Mouse (Mus musculus) layer of hippocampus, adult 9-11 months (tissue): ENCODE data around the gene Faap100.
"Not testable (repeated sequence)": the region's sequence is repeated elsewhere in the genome, so short reads cannot be mapped to it uniquely, and the experiment has no call there.

Source experiments
- DNase-seq: peaks from one replicate; pipeline ENCODE4 v3.0.0; 2022

Gene Faap100

GRCm38 (mm10) chr11:120378611-120379540 lies at the start of gene Faap100:
Gene Faap100 (minus strand): TSS chr11:120378764.
- DNase-seq: peak; percentile 90

DNA sequence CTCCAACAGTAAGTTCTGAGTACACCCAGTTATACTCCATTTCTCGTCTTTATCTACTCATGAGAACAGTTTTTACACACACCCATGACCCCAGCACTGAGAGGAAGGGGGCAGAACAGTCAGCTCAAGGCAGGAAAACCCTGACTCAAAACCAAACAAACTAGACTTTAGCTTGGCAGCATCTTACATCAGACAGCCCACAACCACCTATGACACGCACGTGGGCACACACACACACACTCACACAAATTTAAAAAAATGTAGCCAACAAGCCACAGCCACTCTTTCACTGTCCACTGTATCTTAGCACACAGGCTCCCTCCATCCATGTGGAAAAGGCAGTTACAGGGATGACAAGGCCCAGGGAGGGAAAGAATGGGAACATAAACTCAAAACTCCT lies 48.2 kb upstream of the Faap100 start:
- DNase-seq: no peak

DNA sequence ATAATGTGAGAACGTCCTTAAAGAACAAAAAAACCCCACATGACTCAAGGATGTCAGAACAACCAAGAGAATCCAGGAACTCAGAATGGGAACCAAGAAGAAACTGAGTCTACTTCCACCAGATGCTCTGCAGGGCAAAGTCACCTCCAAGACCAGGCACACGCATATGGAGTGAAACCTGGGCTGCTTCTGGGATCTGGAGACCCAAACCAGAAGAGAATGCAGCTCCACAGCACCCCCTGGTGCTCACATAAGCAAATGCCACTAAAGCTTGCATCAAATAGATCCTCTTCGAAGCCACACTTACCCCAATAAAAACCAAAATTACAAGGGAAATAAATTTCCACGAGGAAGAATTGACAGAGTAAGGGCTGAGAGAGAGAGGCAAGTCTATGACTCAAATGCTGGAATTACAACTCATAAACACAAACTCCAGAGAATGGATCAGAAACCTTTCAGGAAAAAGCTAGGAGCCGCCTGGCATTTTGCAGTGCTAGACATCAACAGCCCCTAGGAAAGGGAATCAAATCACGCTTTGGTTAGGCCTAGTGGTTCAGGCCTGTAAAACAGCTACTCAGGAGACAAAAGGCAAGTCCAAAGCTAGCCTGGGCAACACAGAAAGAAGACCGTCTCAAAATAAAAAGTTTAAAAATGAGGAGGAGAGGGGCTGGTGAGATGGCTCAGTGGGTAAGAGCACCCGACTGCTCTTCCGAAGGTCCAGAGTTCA lies 45.2 kb upstream of the Faap100 start:
- DNase-seq: peak; percentile 41

- DNase-seq: no peak
These were observed 44.3 kb upstream of the Faap100 start for GRCm38 (mm10) chr11:120422651-120423568.

DNA sequence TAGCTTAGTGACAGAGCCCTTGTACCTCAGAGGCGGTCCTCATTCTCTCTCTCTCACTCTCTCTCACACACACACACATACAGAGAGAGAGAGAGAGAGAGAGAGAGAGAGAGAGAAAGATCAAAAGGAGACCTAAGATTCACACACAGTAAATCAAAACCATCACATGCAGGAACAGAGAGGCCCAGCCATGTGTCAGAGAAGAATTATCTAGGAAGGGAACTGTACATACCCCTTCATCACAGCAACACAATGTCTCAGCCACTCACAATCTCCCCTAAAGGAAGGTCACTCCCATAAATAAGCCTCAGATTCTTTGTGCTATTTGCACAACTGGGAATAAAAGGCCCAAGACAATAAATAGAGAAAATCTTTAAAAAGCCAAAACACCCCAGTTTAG lies 40.0 kb upstream of the Faap100 start:
- no peak for DNase-seq

DNA sequence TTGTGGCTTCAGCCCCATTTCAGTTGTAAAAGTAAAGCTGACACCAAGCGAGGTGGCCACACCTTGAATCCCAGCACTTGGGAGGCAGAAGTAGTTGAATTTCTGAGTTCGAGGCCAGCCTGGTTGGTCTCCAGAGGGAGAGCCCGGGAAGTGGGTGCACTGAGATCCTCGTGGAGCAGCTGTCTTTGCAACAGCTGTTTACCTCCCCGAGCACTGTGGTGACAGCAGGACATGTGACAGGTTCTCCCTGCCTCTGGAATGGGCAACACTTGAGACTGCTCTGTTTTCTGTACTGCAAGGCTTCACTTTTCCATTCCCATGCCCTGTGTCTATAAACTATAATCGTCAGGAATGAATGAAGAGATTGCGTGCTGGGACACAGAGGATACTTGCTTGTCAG lies 39.3 kb upstream of the Faap100 start:
- DNase-seq: no peak

DNA sequence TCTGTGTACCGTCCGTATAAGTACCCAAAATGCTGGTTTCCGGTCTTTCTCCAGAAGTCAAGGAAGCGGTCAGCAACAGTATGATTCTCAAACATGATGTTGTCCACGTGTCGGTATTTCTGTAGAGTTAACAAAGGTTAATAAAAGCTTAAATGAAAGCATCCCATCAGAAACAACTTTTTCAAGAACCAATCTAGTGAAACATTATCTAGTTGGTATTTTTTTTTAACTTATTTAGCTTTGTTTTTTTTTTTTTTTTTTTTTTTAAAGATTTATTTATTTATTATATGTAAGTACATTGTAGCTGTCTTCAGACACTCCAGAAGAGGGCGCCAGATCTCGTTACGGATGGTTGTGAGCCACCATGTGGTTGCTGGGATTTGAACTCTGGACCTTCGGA lies 35.1 kb upstream of the Faap100 start:
- not testable (repeated sequence) for DNase-seq

- DNase-seq: no peak
These were observed 27.9 kb upstream of the Faap100 start for GRCm38 (mm10) chr11:120406445-120406844.

DNA sequence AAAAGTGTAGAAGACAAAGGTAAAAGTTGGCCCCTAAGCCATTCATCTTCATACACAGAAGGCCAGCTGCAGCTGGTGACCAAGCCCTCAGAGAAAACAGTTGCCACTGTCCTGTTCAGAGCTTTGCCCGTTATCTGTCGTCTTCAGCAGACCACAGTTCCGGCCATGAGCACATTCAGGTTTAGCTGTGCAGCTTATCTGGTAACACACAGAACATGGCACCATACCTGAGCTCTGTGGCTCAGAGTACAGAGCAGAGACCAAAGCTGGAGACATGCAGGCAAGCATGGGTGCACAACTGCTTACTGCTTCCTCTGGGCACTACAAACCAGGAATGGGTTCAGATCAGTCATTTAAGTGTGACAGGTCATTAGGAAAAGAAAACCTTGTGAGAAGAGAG lies 27.3 kb upstream of the Faap100 start:
- DNase-seq: no peak

GRCm38 (mm10) chr11:120404814-120405213 lies 26.2 kb upstream of the Faap100 start:
- DNase-seq: no peak

DNA sequence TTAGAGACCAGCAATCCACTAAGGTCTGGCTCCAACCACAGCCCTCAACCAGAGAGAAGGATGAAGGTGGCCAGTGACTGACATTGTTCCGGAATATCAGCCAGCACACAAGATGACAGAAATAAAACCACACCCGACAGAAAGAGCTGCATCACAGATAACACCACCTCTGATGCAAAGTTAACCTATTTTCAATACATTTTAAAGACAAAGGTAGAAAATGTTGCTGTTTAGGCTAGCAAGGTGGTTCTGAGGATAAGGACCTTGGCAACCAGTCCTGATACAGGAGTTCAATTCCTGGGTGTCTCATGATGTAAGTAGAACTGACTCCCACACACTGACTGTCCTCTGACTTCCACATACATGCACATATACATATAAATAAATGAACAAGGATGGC lies 20.8 kb upstream of the Faap100 start:
- DNase-seq: no peak

DNA sequence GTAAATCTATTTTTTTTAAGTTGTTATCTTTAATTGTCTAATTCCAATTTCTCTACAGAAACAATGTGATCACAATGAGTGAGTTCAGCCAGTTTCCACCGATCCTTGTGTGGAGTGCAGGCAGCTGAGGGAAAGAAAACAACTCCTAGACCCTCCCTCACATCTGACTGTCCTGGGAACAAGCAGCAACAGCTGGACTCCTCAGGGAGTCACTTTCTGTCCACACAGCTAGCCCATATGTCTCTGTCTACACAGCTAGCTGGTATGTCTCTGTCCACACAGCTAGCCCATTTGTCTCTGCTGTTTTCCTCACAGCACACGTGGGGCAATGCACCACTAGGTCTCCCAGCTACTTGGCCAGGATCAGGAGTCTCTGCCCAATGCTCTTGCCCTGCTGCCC lies 19.0 kb upstream of the Faap100 start:
- no peak for DNase-seq

- no peak for DNase-seq
These were observed 17.1 kb upstream of the Faap100 start for GRCm38 (mm10) chr11:120395661-120396060.

DNA sequence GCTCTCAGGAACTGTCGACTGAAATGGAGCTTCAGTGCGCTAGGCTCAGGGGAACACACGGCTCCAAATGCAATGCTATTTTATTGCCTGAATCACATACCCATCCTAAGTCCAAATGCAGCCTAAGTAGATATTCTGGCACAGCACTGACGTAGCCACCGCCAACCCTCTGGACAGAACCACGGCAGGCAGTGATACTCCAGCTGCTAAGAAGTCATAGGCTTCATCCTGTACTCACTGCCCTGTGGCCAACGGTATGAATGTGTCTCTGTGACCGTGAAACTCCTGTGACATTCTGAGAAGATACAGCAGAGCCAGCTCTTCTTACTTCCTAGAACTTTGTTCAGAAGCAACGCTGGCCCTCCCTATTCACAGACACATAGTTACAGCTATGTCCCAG lies 10.0 kb upstream of the Faap100 start:
- DNase-seq: no peak

- DNase-seq: no peak
These were observed 8.6 kb upstream of the Faap100 start for GRCm38 (mm10) chr11:120387157-120387556.

- DNase-seq: no peak
These were observed 8.1 kb upstream of the Faap100 start for GRCm38 (mm10) chr11:120386632-120387031.

- DNase-seq: no peak
These were observed 3.9 kb upstream of the Faap100 start for GRCm38 (mm10) chr11:120382509-120382908.

- no peak for DNase-seq
These were observed 2.6 kb upstream of the Faap100 start for GRCm38 (mm10) chr11:120381157-120381556.

GRCm38 (mm10) chr11:120380271-120380670 lies 1.7 kb upstream of the Faap100 start:
- no peak for DNase-seq

- DNase-seq: peak; percentile 52
These were observed 443 bp downstream of the Faap100 start for GRCm38 (mm10) chr11:120378031-120378610.

DNA sequence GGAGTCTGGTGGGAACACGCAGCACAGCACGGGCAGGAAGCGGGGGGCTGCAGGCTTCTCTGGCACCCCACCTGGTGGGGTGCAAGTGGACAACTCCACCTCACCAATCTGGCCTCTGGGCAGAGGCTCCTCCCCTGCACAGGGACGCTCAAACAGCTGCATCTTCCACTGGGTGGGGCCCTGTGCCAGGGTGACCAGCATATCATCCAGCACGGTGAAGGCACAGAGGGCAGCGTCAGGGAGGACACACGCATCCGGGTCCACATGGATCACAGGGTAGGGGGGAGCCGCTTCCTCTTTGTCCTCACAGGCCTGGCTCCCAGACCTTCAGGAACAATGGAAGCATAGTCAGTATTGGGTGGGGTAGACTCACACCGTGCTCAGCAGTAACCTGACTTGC lies 1.2 kb downstream of the Faap100 start:
- DNase-seq: no peak

DNA sequence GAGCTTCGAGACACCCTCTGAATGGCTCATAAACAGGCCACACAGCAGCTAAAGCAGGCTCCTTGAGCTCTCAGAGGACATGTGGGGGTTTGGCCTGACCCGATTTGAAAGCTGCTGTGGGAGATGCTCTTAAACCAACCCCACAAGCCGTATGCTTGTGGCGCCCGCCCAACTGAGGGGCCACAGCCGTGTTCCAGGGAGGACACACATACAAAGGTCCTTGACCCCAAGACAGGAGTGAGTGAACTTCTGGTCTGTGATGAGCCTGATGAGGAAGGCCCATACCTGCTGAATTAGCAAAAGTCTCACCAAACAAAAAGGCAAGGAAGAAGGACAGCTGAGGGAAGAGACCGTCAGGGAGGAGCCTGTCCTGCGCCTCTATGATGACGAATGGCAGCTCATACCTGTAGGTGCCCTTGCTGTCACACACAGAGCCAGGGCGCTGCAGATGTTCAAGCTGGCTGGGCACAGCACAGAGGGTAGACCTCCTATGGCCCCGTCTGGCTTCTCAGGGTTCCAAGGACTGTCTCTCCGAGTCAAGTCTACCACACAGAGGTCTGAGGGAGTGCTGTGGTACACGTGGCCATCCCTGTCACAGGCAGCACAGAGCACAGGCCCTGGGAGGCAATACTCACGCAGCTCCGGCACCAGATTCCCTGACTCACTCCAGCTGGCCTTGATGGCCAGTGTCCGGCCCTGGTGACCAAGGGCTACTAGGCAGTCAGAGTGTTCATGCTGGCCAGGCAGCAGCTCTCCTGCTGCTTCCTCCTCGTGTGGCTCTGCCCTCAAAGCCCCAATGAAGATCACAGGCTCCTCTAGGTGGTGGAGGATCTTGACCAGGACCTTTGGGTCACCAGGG lies 2.0 kb downstream of the Faap100 start:
- no peak for DNase-seq
